Mouse (Mus musculus): ENCODE measurements at regions not wholly inside any gene's neighbourhood (a gene's known extent, or its start where the extent isn't known, plus 50 kb on each side); places are given as distances from the start of the nearest gene placed in this dataset.

- TF ChIP-seq CTCF (IDR thresholded peaks at IDR 0.05; ENCODE audit: low read depth) (no peak), EP300 (IDR thresholded peaks at IDR 0.05; ENCODE audit: low read depth) (no peak)
Measured at GRCm38 (mm10) chr4:99392986-99393385, 97.3 kb downstream of the Gm12689 start.

Data from liver, embryonic 14.5 days (tissue).